Mouse (Mus musculus) thymus, postnatal 10 days (tissue): ENCODE data around the gene Npr2.
"Not testable (repeated sequence)": the region's sequence is repeated elsewhere in the genome, so short reads cannot be mapped to it uniquely, and the experiment has no call there.

Source experiments
- DNase-seq, 2 experiments: peaks; one replicate each; pipeline ENCODE4 v3.0.0; 2021; ENCODE audit warnings: low spot score in 2 of 2

Gene Npr2

GRCm38 (mm10) chr4:43631046-43631955 is at the start of gene Npr2:
TSS of gene Npr2 (plus strand) at chr4:43631935.
- DNase-seq = no peak

GRCm38 (mm10) chr4:43582241-43582640 is 49.5 kb upstream of the Npr2 start:
- DNase-seq = no peak

- DNase-seq = no peak
These were observed 48.3 kb upstream of the Npr2 start for GRCm38 (mm10) chr4:43583421-43583820.

GRCm38 (mm10) chr4:43584444-43585416 is 47.0 kb upstream of the Npr2 start, which contains the start of gene Msmp:
TSS of gene Msmp (minus strand) at chr4:43584494.
- no peak for DNase-seq

GRCm38 (mm10) chr4:43585682-43586081 is 46.1 kb upstream of the Npr2 start:
- no peak for DNase-seq

GRCm38 (mm10) chr4:43586411-43586810 is 45.3 kb upstream of the Npr2 start:
- DNase-seq = no peak

- no peak for DNase-seq
These were observed 44.1 kb upstream of the Npr2 start for GRCm38 (mm10) chr4:43587681-43588080.

- DNase-seq = no peak
These were observed 40.2 kb upstream of the Npr2 start for GRCm38 (mm10) chr4:43591543-43591942.

- DNase-seq = no peak
These were observed 39.8 kb upstream of the Npr2 start for GRCm38 (mm10) chr4:43591961-43592360.

- no peak for DNase-seq
These were observed 38.3 kb upstream of the Npr2 start for GRCm38 (mm10) chr4:43593453-43593852.

- DNase-seq = not testable (repeated sequence)
These were observed 35.1 kb upstream of the Npr2 start for GRCm38 (mm10) chr4:43596597-43596996.

GRCm38 (mm10) chr4:43598200-43598599 is 33.5 kb upstream of the Npr2 start:
- DNase-seq = no peak

- DNase-seq = no peak
These were observed 32.9 kb upstream of the Npr2 start for GRCm38 (mm10) chr4:43598650-43599380.

- DNase-seq = no peak
These were observed 31.4 kb upstream of the Npr2 start for GRCm38 (mm10) chr4:43600195-43600934.

GRCm38 (mm10) chr4:43604099-43604498 is 27.6 kb upstream of the Npr2 start:
- no peak for DNase-seq

GRCm38 (mm10) chr4:43604751-43605685 is 26.7 kb upstream of the Npr2 start:
- no peak for DNase-seq

GRCm38 (mm10) chr4:43612534-43612933 is 19.2 kb upstream of the Npr2 start:
- DNase-seq = no peak

GRCm38 (mm10) chr4:43613060-43613730 is 18.5 kb upstream of the Npr2 start:
- DNase-seq = no peak

GRCm38 (mm10) chr4:43620146-43620778 is 11.5 kb upstream of the Npr2 start:
- DNase-seq = no peak
